Mouse (Mus musculus): ENCODE data around the gene Col4a2.

Col4a2 gene

DNA sequence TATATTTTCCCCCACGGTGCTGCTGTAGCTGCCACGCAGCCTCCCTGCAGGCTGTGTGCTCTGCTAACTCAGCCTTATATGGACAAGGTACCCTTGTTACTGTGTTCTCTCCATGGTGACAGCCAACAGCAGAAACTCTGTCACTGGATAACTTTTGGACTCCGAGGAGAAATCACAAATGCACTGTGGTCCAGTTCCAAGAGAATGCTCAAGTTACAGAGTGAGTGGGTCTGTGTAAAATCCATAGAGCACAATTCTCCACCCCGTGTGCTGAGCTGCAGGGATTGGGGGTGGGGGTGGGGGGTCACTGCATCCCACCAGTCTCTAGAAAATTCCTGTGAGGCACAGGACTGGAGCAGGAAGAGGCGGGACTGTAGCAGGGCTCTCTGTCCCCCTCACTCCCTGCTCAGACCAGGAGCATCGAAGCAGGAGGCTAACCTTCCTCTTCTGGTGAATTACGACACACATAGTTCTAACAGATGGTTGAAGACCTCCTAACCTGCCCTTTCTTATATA lies 45.4 kb downstream of the Col4a2 start:
- DNase-seq (ENCODE audit: low spot score in 2 of 2), result no peak

DNA sequence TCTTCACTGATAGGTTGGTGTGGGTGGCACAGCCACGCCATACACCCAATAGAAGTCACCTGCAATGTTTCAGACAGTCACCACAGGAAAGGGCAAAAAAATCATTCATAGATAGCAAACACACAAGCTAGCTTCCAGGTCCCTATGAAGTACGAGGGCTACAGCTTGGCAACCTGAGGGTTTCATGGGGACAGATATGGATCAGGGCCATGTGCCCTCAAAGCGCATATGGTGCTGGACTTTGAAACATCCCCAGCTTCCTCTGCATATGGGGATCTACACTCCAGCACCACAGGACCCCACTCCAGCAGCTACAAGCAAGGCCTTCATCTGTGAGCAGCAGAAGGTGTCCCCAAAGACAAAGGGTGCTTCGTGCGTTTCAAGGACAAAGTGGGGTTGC lies 47.2 kb downstream of the Col4a2 start:
- no peak for DNase-seq (ENCODE audit: low spot score in 2 of 2)

DNA sequence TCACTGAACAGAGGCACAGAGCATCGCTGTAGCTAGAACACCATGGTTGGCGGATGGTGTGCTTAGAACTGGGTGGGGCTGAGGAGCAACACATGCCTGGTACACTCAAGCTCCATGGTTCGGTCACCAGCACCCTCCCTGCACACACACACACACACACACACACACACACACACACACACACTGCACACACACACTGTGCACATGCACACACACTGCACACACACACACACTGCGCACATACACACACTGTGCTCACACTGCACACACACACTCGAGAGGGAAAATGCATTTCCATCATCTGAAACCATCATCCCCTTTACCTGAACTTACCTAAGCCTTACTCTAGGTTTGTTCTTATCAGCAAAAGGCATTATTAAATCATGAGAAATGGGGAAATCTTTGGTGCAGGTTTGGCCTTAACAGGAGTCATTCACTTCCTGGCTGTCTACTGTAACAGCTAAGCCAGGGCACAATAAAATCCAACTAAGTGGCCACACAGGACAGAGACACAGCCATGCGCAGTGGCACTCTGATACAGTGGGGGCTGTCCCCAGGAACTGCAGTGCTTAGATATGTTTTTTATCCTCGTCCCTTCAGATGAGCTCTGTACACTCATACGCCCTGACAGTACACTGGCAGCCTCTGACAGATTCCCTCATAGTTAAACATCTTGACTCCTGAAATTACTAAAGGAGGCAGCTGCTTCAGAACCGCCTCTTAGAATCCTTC lies 49.1 kb downstream of the Col4a2 start:
- DNase-seq (ENCODE audit: low spot score in 2 of 2), result no peak

DNA sequence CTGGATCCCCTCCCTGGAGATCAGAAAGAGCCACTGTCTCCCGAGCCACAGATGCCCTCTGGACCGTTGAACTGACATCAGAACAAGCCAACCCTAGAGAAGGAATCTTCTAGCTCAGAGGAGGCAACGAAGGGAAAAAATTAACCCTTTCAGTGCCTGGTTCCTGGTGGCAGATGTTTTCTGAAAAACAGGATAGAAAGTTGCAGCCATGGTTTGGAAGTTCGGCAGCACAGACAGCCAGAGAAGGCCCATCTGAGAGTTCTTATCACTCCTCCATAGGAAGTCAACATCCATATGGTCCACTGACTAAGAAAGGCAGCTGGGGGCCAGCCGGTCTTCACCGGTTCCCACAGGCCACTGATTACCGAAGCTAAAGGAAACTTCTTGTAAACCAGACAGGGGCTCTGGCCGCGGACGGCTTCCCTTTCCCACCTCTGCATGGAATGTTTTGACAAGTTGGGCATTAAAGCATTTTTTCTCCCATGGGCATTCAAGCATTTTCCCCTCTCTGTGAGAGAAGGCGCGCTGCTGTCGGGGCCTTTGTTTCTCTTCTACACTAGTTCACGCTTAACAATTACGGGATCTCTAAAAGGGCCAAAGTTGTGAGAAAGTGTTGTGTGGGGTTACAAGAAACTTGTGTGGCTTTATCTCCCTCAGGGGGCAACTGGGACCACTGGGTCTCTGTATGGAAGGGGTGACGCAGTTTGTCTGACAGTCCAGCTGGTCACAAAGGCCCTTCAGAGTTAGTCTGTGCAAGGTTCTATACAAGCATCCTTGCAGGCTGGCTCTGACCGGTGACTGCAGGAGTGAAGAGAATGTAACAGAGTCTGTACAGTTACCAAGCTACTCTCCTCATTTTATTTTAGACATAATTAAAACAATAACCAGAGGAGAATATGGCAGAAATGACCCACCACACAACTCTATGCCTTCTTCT lies 49.9 kb downstream of the Col4a2 start:
- DNase-seq (ENCODE audit: low spot score in 2 of 2), result no peak

DNA sequence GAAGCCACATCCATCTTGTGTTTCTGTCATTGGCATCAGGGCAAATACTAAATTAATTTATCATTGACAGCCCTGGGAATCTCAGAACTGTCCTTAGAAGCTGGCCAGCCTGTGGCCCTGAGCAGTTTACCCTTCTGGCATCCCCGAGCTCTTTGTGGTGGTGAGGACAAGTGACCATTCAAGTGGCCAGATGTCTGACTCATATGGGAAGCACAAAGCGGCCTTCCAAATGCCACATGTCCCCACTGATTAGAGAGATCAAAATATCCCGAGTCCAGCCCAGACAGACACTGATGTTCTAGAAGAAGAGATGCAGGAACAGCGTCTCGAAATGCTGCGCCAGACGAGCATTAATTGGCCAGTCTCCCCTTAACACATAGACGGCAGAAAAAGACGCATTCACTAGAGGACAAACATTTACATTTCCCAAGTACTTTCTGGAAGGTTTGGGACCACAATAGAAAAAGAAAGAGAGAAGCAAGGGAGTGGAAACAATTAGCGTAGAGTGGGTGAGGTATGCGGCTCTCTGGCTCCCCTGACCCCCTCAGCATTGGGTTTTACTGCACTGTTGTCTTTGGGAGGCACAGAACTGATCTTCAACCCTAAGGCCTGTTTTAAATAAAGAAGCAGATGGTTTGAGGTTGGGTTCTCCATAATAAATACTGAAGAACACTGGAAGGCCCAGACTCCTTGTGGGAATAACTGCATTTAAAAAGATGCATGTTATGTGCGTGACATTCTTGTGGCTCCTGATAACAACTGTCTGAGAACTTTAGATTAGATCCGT lies 50.9 kb downstream of the Col4a2 start:
- no peak for DNase-seq (ENCODE audit: low spot score in 2 of 2)

DNA sequence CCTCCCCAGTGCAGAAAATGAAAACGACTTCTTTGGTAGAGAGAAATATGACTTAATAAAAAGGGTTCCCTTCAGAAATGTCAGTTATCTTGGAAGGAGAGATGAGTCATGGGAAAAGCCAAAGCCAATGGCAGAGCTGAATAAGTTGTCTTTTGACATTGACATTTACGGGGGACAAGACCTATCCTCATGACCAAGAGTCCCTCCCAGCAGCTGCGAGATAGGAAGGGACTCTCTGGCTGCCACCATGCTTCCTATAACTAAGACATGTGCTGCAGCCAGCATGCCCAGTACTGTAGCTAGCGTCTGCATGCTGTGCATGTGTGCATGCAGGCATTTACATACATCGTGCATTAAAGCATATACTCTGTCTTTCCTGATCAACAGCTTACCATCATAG lies 53.6 kb downstream of the Col4a2 start:
- DNase-seq (ENCODE audit: low spot score in 2 of 2), result no peak

DNA sequence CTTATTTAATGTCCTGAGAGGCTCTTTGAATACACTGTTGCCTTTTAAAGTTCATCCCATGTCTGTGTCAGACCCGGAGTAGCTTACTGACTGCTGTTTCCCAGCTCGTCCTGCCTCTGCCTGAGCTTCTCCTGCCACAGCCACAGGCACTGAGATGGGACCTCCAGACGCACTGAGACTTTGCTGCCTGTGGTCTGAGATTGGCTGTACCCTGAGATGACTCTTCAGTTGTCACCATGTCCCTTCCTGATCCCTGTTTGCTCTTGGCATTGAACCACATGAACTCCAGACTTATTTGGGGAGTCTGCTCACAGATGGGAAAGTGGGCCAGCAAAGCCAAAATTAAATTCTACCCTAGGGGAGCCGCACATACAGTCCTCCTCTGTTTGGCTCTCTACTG lies 54.1 kb downstream of the Col4a2 start:
- DNase-seq (ENCODE audit: low spot score in 2 of 2), result no peak

DNA sequence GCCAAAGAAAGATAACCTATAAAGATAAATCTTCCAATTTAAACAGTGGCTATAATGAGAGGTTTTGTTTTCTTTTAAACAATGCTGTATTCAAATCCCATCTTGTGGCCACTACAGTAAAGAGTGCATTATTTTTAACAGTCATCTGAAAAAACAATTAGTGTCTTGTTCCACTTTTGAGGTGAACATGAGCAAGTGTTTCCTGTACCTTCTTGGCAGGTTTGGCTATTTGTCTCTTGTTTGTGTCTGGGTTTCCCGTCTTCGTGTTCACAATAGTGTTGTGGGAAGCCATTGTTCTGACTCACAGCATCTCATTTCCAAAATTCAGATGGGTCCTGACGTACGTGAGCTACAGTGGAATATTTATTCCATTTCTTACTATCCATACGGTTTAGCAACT lies 55.1 kb downstream of the Col4a2 start:
- DNase-seq (ENCODE audit: low spot score in 2 of 2), result no peak

DNA sequence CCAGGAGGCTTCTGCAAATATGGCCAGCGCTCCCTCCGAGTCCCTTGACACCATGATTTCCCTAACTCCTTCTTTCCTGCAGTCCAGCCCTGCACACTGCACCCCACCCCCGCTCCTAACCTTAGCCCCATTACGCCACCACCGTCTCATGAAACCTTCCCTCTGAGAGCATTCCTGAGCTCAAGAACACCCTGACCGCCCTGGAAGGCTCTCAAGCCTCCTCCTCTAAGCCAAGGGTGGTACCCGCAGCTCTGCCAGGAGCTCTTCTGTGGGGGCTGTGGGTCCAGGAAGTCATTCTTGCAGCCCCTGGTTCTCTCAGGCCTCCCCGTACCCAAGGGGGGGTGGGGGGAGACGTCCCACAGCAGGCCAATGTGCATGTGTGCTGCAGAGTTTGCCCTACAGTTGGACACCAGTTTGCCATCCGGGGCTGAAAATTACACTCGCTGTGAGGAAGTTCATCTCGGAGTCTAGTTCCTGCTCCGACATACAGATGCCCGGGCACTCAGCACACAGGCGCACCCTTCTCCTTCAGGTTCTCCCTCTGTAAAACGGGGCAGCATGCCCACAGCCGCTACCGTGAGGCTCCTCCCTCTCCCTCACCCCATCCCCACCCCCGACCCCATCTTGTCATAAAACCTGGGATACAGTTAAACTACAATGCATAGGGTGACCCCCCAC lies 57.1 kb downstream of the Col4a2 start:
- DNase-seq (ENCODE audit: low spot score in 2 of 2), result no peak

DNA sequence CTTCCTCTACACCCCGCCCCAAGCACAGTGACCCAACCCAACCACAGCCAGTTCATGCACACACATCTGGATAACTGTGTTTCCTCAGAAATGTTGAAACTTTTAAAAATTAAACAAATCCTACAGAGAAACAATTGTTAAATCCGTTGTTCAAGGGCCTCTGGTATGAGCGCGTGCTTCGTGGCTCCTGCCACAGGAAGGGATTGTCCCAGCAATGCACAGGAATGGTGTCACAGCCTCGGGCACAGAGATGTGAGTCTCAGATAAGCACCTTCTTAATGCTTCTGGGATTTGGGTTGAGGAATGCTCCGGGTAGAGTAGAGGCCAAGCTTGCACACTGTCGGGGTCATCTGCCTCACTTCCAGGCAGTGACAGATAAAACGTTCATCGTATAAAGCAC lies 58.7 kb downstream of the Col4a2 start:
- no peak for DNase-seq (ENCODE audit: low spot score in 2 of 2)

DNA sequence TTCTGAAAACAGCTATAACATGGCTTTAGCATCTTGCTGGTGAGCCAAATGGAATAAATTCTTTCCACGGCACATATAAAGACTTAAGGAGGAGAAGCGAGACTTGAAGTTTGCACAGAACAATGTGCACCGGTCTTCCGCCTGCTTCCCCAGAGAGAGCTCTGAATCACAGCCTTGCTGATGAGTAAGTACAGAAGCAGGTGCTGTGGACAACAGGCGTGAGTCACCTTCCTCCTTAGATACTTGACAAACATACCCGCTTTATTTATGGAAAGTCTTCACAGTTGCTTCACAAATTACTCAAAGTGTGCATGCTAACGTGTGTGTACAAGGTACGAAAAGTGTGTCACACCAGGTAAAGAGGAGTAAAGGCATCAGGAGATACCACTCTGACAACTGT lies 59.5 kb downstream of the Col4a2 start:
- DNase-seq (ENCODE audit: low spot score in 2 of 2), result no peak

DNA sequence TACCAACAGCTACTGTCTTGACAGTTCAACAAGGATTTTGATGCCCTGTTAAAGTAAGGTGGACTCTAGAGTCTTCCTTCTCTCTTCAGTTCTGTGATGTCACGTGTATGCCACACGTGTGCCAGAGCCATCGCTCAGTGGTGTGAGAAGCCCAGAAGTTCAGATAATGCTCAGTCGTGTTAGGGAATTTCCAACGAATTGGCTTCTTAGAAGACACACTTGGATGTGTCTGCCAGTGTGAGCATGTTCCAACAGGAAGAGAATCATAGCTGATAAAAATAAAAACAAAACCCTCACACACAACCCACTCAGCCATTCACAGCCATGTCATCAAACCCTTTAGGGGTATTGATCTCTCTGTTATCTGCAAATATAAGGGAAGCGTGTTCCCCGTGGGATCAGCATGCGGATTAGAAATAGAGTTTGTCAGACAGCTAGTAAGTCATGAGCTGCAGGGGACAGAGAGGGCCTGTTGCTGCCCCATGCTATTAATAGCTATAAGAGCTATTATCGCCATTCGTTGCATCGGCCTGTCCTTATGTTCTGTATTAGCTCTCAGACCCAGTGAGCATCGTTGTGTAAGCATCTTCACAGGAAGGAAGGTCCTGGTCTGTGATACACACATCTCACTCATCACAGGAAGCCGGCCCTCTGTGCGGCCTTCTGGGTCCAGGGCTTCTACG lies 61.2 kb downstream of the Col4a2 start:
- DNase-seq (ENCODE audit: low spot score in 2 of 2), result no peak

DNA sequence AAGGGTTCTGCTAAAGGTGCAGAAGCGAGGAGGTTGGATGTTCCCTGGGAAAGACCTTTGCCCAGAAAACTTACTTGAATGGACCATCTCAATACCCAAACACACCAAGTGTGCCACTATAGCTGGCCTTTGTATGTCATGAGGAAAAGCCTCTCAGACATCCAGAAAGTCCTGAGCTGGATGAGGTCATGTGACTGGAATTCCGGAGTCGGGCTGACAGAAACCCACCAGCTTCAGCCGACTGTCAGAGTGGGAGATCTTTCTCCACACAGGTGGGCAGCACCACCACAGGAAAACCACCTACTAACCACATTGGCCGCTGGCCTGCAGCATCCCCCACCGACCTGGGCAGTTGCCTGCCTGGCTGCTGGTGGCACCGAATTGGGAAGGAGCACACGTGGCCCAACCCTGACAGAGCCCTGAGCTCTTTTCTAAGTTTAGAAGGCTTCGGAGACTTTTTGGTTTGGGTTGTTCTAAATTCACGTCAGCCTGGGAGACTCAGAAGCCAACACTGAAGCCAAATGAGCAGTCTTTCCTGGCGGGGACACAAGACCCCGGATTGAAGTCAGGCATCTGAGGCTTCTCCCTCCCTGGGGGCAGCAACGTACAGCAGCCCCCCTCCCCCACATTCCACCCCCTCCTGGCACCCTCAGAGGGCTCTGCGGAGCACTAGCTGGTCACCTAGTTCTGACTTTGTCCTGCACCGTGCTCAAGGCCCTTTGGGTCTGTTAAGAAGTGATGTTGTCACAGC lies 61.9 kb downstream of the Col4a2 start:
- no peak for DNase-seq (ENCODE audit: low spot score in 2 of 2)

DNA sequence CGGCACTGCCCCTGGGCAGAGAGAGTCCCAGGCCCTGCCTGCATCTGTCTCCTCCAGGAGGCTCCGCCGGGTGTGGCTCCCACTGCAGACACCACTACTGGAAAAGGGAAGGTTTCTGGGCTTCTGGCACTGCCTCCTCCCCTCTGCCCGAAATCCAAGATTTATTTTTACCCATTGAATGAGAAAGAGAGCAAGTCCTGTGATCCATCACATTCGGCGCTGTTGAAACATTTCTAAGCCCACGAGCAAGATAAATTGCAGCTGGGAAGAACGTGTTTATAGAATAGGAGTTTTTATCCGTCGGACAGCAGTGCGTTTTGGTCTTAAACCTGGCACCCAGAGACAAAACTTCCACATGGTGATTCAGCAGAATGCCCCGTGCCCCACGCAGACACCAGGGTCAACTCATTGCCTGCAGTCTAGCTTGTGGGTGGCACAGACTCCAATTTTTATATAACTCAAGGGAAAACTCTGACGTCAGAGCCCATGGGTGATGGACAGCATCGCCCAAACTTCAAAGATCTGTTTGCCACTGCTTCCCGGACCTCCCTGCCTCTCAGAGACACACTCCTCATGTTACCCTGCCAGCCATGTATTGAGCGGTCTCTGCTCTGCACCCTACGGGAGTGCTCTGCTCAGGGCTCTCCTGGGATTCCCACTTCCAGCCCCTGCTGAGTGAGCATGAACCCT lies 63.3 kb downstream of the Col4a2 start:
- DNase-seq (ENCODE audit: low spot score in 2 of 2), result no peak

DNA sequence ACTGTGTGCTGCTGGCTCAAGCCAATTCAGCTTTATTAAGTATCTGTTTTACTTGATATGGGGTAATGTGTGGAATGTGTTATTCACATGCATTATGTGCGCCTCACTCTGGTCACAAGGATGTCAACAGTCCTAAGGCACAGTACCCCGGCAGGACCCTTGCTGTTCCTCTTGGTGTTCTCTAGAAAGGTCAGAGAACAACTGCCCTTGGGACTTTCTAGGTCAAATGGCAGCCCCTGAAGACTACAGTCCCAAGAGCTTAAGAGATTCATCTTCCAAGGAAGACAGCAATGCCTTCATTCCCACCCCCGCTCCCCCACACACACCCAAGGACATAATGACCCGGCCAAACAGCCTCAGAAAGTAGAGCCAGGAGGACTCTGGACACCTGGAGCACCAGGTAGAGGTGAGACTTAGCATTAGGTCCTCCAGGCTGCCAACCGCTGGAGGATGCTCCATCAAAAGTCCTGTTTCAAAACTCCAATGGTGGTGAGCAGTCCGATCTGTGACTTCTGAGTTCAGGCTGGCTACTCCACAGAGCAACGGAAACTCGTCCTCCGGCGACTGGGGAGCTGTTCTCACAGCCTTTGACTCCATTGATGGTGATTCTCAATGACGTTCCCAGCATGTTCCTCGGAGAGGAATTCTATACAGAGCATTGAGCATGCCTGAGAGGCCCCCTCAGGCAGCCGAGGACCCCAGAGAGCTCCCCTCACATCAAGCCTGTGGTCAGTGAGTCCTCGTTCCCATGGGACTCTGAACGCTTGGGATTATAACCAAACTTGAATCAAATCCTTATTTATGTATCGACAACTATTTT lies 65.0 kb downstream of the Col4a2 start:
- DNase-seq (ENCODE audit: low spot score in 2 of 2), result no peak

DNA sequence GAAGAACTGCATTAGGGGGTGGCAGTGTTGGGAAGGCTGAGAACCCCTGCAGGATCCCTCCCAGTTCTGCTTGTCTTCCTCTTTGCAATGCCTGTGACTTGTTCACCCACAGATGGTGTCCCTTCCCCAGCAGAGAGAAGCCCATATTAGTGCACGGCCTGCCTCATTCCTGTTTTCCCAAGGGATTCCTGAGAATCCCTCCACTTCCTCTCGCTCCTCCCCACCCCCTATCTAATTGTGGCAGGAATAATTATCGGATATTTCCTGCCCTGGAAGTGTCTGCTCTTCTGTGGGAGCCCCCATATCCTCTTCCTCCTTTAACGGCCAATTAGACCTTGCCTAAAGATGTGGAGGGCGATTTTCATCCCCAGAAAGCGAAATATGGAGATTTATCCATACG lies 67.0 kb downstream of the Col4a2 start:
- no peak for DNase-seq (ENCODE audit: low spot score in 2 of 2)

DNA sequence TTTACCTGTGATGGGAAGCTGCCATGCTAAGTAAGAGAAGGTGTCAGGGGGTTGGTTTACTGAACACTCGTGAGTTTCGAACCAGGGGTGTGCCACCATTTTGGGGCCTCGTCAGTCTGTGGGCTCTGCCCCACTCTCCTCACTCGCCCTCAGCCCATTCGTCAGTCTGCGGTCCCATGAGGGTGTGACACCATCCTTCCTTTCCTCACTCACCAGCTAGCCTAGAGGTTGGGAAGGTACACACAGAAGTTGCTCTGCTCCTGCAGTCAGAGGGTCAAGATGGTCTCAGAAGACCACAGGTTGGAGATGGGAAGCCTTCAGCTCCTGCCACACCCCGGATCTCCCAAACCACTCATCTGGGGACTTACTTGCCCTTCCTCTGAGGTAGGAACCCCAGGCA lies 68.9 kb downstream of the Col4a2 start:
- no peak for DNase-seq (ENCODE audit: low spot score in 2 of 2)

DNA sequence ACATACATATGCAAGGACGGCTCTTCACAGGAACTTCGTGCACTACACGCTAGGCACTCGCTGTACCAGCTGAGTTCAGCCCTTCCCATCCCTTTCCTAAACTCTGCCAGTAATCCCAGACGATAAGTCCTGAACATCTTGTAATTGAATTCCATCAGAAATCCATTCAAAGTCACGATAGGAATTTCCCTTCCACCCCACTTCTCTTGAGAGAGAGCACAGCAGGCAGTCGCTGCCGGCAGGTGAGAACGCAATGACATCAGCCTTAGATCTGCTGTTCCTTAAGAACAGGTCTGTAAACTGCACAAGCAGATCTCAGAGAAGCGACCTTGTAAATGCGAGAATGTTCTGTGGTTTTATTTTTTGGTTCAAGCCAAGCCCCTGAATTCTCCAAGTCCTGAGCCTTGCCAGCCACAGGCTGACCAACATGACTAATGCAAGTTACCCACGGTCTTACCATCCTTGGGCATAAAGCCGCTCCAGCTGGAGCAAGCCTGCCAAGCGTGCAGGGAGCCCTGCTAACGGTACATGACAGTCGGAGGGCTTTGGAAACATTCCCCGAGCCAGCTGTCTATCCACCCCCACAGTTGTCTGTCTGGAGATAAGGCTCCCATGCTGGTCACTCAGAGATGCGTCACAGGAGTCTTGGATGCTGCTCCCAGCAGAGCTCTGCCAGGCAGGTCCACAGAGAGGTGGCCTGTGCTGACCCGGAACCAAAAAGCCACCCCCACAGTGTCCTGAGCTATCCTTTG lies 69.6 kb downstream of the Col4a2 start:
- no peak for DNase-seq (ENCODE audit: low spot score in 2 of 2)
